ENCODE assay signal across 8 mouse cellular contexts in the genomic region with DNA sequence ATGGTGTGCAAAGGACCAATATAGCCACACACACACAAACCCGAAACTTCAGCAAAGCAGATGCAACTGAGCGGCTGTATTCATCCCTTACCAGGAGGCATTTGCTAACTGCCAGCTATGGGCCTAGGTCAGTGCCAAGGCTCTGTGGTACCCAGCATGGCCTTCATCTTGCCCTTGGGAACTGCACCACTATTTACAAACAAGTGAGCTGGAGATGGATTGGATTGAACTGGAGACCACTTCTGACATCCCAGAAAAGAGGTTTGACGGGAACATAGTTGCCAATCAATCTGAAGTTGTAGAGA. TPM values are rescaled to one million over a fixed set of nuclear protein-coding genes. Genes with fewer than 3 reads are reported as not detected.
DNase-seq lines count a peak whose midpoint lies in the region; ATAC-seq and TF ChIP-seq lines count a peak whose summit lies in the region.

No protein-coding gene starts in this region.

- no peak overlapping the region; the same call in 1 of the 2 replicates for H3K27ac ChIP-seq in heart, embryonic 12.5 days (ENCODE audit: poor library complexity, severe bottlenecking)
- peak overlapping the region; percentile 91 for H3K27ac ChIP-seq in forebrain, postnatal 0 days (ENCODE audit: low read depth, low read length)
- peak overlapping the region; percentile 94 for H3K27ac ChIP-seq in liver, postnatal 0 days (ENCODE audit: low read depth)
- H3K27ac ChIP-seq in thymus, adult 2 months (ENCODE audit: control insufficient read depth, insufficient read depth, low read length), result no peak overlapping the region

- H3K36me3 ChIP-seq in heart, embryonic 12.5 days, result no peaks in the 10 kb centered on the region
- H3K36me3 ChIP-seq in G1E (replicated peaks), result peaks cover 9% of the 10 kb centered on the region
- H3K36me3 ChIP-seq in forebrain, postnatal 0 days (ENCODE audit: insufficient read depth), result no peaks in the 10 kb centered on the region
- H3K36me3 ChIP-seq in liver, postnatal 0 days (replicated peaks; ENCODE audit: insufficient read depth, low read length), result no peaks in the 10 kb centered on the region
- H3K36me3 ChIP-seq in thymus, adult 2 months (ENCODE audit: control insufficient read depth, insufficient read depth, low read length), result no peaks in the 10 kb centered on the region

- TF ChIP-seq POLR2A in thymus, adult 2 months (IDR thresholded peaks at IDR 0.05; ENCODE audit: control insufficient read depth, extremely low read depth, insufficient read depth, low read length, poor library complexity), result no peak

- H3K27me3 ChIP-seq in heart, embryonic 12.5 days (replicated peaks), result 0 out of 2 replicates have a peak, but pooled peaks cover 6% of the 10 kb centered on the region
- peaks cover 5% of the 10 kb centered on the region for H3K27me3 ChIP-seq in G1E (ENCODE audit: insufficient read depth, low read length)
- no peaks in the 10 kb centered on the region for H3K27me3 ChIP-seq in forebrain, postnatal 0 days (ENCODE audit: insufficient read depth, low read length)
- H3K27me3 ChIP-seq in liver, postnatal 0 days (ENCODE audit: insufficient read depth, low read length), result no peaks in the 10 kb centered on the region
- H3K27me3 ChIP-seq in thymus, adult 2 months (ENCODE audit: control insufficient read depth, insufficient read depth, low read length), result no peaks in the 10 kb centered on the region

- WGBS in heart, embryonic 12.5 days, result 93% methylated on average over 3 of the region's 3 CpGs
- 95% methylated on average over 3 of the region's 3 CpGs for WGBS in forebrain, postnatal 0 days
- 94% methylated on average over 3 of the region's 3 CpGs for WGBS in liver, postnatal 0 days (ENCODE audit: insufficient replicate concordance)
- WGBS in thymus, adult 2 months, result 98% methylated on average over 3 of the region's 3 CpGs

- no peak for DNase-seq in heart, postnatal 14 days
- no peak for DNase-seq in G1E (ENCODE audit: low spot score)
- no peak for DNase-seq in forebrain, postnatal 0 days
- no peak for DNase-seq in liver, postnatal 0 days
- DNase-seq in thymus, adult 2 months, result no peak

- no peak for ATAC-seq in heart, embryonic 12.5 days (ENCODE audit: insufficient number of reproducible peaks, low FRiP score)
- ATAC-seq in G1E (ENCODE audit: extremely low read depth, insufficient number of reproducible peaks, low FRiP score, poor library complexity, severe bottlenecking), result no peak
- ATAC-seq in forebrain, postnatal 0 days, result peak; percentile 3; the same call in 1 of the 2 replicates
- no peak; the same call in 1 of the 2 replicates for ATAC-seq in liver, postnatal 0 days
- ATAC-seq in activated CD4-positive, CD25-positive, alpha-beta regulatory T cell, adult 4 months, result no peak
- no peak for ATAC-seq in granulocyte monocyte progenitor cell, adult 5-6 weeks (replicated peaks; ENCODE audit: poor library complexity, severe bottlenecking)

- TF ChIP-seq CTCF in G1E (IDR thresholded peaks at IDR 0.05; ENCODE audit: low read depth, low read length), result no peak
- no peak for TF ChIP-seq CTCF in forebrain, postnatal 0 days (IDR thresholded peaks at IDR 0.05; ENCODE audit: low read depth)
- TF ChIP-seq CTCF in liver, postnatal 0 days (IDR thresholded peaks at IDR 0.05; ENCODE audit: low read depth), result no peak
- TF ChIP-seq CTCF in thymus, adult 2 months (IDR thresholded peaks at IDR 0.05; ENCODE audit: borderline replicate concordance, control insufficient read depth, extremely low read depth, insufficient read depth, low read length, poor library complexity), result no peak

- H3K4me3 ChIP-seq in heart, embryonic 12.5 days, result peak overlapping the region; percentile 77
- peak overlapping the region; percentile 79; the same call in 1 of the 2 replicates for H3K4me3 ChIP-seq in G1E (ENCODE audit: low read depth, low read length)
- H3K4me3 ChIP-seq in forebrain, postnatal 0 days (ENCODE audit: low read depth, low read length), result peak overlapping the region; percentile 92
- peak overlapping the region; percentile 83 for H3K4me3 ChIP-seq in liver, postnatal 0 days (ENCODE audit: low read depth, low read length)
- H3K4me3 ChIP-seq in thymus, adult 2 months (ENCODE audit: control insufficient read depth, insufficient read depth, low read length), result no peak overlapping the region

- intact Hi-C loops in heart, postnatal 14 days (cut with DNase I), result loop anchor here (5.0 kb wide), 1 partner anchor 101 kb away; no protein-coding TSS in a partner anchor

- no peak overlapping the region for H3K9ac ChIP-seq in heart, embryonic 12.5 days
- peak overlapping the region; percentile 87; the same call in 1 of the 2 replicates for H3K9ac ChIP-seq in forebrain, postnatal 0 days
- peak overlapping the region; percentile 88; the same call in 1 of the 2 replicates for H3K9ac ChIP-seq in liver, postnatal 0 days (replicated peaks)

- no peak for TF ChIP-seq EP300 in liver, postnatal 0 days (IDR thresholded peaks at IDR 0.05; ENCODE audit: low read depth)

- peak overlapping the region; percentile 75 for H3K4me2 ChIP-seq in heart, embryonic 12.5 days
- peak overlapping the region; percentile 88 for H3K4me2 ChIP-seq in forebrain, postnatal 0 days (ENCODE audit: low read depth)
- peak overlapping the region; percentile 88 for H3K4me2 ChIP-seq in liver, postnatal 0 days (ENCODE audit: low read depth, low read length)

- H3K9me3 ChIP-seq in heart, embryonic 12.5 days (replicated peaks), result no peaks in the 10 kb centered on the region
- H3K9me3 ChIP-seq in G1E (replicated peaks), result no peaks in the 10 kb centered on the region
- H3K9me3 ChIP-seq in forebrain, postnatal 0 days (ENCODE audit: low read length), result no peaks in the 10 kb centered on the region
- no peaks in the 10 kb centered on the region for H3K9me3 ChIP-seq in liver, postnatal 0 days (ENCODE audit: low read length)

- H3K4me1 ChIP-seq in heart, embryonic 12.5 days (replicated peaks), result peaks cover 5% of the 10 kb centered on the region
- peaks cover 38% of the 10 kb centered on the region for H3K4me1 ChIP-seq in G1E (ENCODE audit: insufficient read depth, low read depth, low read length)
- H3K4me1 ChIP-seq in forebrain, postnatal 0 days (ENCODE audit: insufficient read depth), result peaks cover 13% of the 10 kb centered on the region
- peaks cover 14% of the 10 kb centered on the region for H3K4me1 ChIP-seq in liver, postnatal 0 days (ENCODE audit: insufficient read depth)
- peaks cover 15% of the 10 kb centered on the region for H3K4me1 ChIP-seq in thymus, adult 2 months (replicated peaks; ENCODE audit: control insufficient read depth, insufficient read depth, low read length)

RNA-seq across cellular contexts. Expression of gene Prdm2, which starts 0.3 kb away (rescaled TPM):
- polyA plus RNA-seq in heart, embryonic 12.5 days (2016; fragmentation: Nextera tagmentation; extraction: Ambion mirVana), result 10.4 and 11.6 TPM in 2 replicates
- total RNA-seq in heart, postnatal 14 days (2021), result 10 to 100 TPM; 22.0 to 23.6 TPM
- total RNA-seq in G1E (2014; fragmentation: Nextera tagmentation), result 34.9 and 35.5 TPM in 2 replicates
- total RNA-seq in G1E (2017), result 8.5 and 9.7 TPM in 2 replicates
- 5.9 and 7.1 TPM in 2 replicates for polyA plus RNA-seq in G1E (2012)
- 20.0 and 23.7 TPM in 2 replicates for total RNA-seq in forebrain, postnatal 0 days (2014; rRNA removed)
- 8.4 and 12.1 TPM in 2 replicates for polyA plus RNA-seq in forebrain, postnatal 0 days (2015; fragmentation: Nextera tagmentation; extraction: Ambion mirVana)
- polyA plus RNA-seq in liver, postnatal 0 days (2015; fragmentation: Nextera tagmentation; extraction: Ambion mirVana), result 2.6 and 4.1 TPM in 2 replicates
- polyA plus RNA-seq in thymus, adult 2 months (2012; rRNA removed), result 26.5 and 26.8 TPM in 2 replicates
- polyA plus RNA-seq in activated CD4-positive, CD25-positive, alpha-beta regulatory T cell, adult 4 months (2017; shearing (Covaris generic)), result 10 to 100 TPM; 27.6 to 31.4 TPM
- total RNA-seq in granulocyte monocyte progenitor cell, adult 5-6 weeks (2014; fragmentation: Nextera tagmentation), result 20.5 and 27.8 TPM in 2 replicates
- total RNA-seq in granulocyte monocyte progenitor cell, adult 5-6 weeks (2017), result 11.0 and 12.4 TPM in 2 replicates

Comparison
In these comparisons a context has a peak if more than half of its experiments do, and no peak if none do; other contexts are left out.
1. H3K27ac ChIP-seq: peak in forebrain, postnatal 0 days (single experiment) and liver, postnatal 0 days (single experiment); none in heart, embryonic 12.5 days (single experiment) and thymus, adult 2 months (single experiment).
2. Peak in every context shown above with its lines, with median percentiles within 50 percentile points of each other: H3K4me2 ChIP-seq.